Mouse (Mus musculus) thymus, adult 2 months (tissue): Measurements from ENCODE around the gene Ddx3x. TPM values are rescaled to one million over a fixed set of nuclear protein-coding genes. Genes with fewer than 3 reads are reported as not detected.
"Not testable (repeated sequence)": the region's sequence is repeated elsewhere in the genome, so short reads cannot be mapped to it uniquely, and the experiment has no call there.

ENCODE experiments used
- DNase-seq: peaks from one replicate; pipeline ENCODE4 v3.0.0; 2021
- H3K27ac ChIP-seq: fragments of 200-500 bp; 2 replicates; pipeline ENCODE4 v1.5.1; 2012; ENCODE audit warnings: low read length, control low read depth; ENCODE audit not compliant: control insufficient read depth, insufficient read depth
- H3K27me3 ChIP-seq: fragments of 200-500 bp; 2 replicates; pipeline ENCODE4 v1.6.1; 2012; ENCODE audit warnings: mild to moderate bottlenecking, low read length, moderate library complexity, mixed read lengths; ENCODE audit not compliant: control insufficient read depth, insufficient read depth
- H3K36me3 ChIP-seq: fragments of 200-500 bp; 2 replicates; pipeline ENCODE4 v1.6.1; 2012; ENCODE audit warnings: mild to moderate bottlenecking, low read length, moderate library complexity; ENCODE audit not compliant: control insufficient read depth, insufficient read depth
- H3K4me1 ChIP-seq: fragments of 200-500 bp; replicated peaks from 2 replicates; pipeline ENCODE4 v1.6.1; 2012; ENCODE audit warnings: low read length; ENCODE audit not compliant: control insufficient read depth, insufficient read depth
- H3K4me3 ChIP-seq: fragments of 200-500 bp; 2 replicates; pipeline ENCODE4 v1.5.1; 2012; ENCODE audit warnings: mild to moderate bottlenecking, low read length, control low read depth, moderate library complexity; ENCODE audit not compliant: control insufficient read depth, insufficient read depth
- CTCF ChIP-seq: fragments of 200-500 bp; IDR thresholded peaks from 2 replicates; pipeline ENCODE4 v1.5.1; 2012; ENCODE audit warnings: mild to moderate bottlenecking, control low read depth, low read length, moderate library complexity, borderline replicate concordance; ENCODE audit not compliant: control insufficient read depth, poor library complexity, insufficient read depth; ENCODE audit errors: extremely low read depth
- POLR2A ChIP-seq: fragments of 200-500 bp; IDR thresholded peaks from 2 replicates; pipeline ENCODE4 v1.6.1; 2012; ENCODE audit warnings: mild to moderate bottlenecking, low read length, control low read depth, moderate library complexity; ENCODE audit not compliant: control insufficient read depth, poor library complexity, insufficient read depth; ENCODE audit errors: extremely low read depth
- whole genome bisulfite sequencing: fragments of 180-500 bp; shearing (Covaris S2); methylation state at CpG from one replicate; pipeline ENCODE4 v1.1.7; 2018; 5-methylcytosine and 5-hydroxymethylcytosine counted together
- polyA plus RNA-seq: library from polyadenylated mRNA; depleted of rRNA; stranded (reverse); fragments of >200 nt; gene quantifications from 2 replicates; pipeline ENCODE4 v1.2.3, GENCODE M21; 2012; rRNA removed

Gene Ddx3x
- 35.4 and 48.0 TPM in 2 replicates for polyA plus RNA-seq

- Histone ChIP-seq H3K4me1 (peaks cover 7% of the 10 kb centered on the region; the same call in 1 of the 2 replicates), H3K27ac (peak within 1 kb of the TSS; percentile 93), H3K4me3 (peak within 1 kb of the TSS; percentile 100), H3K27me3 (no peaks in the 10 kb centered on the region), H3K36me3 (peaks cover 23% of the 10 kb centered on the region)
- DNase-seq: peak; percentile 85
- under 1% methylated on average over 56 of the region's 57 CpGs for WGBS
- TF ChIP-seq POLR2A (peak; percentile 97), CTCF (no peak)
Observed at GRCm38 (mm10) chrX:13280409-13281328, at the start of gene Ddx3x. TSS of gene Ddx3x (plus strand) at chrX:13280970.

GRCm38 (mm10) chrX:13231243-13231642 is 49.5 kb upstream of the Ddx3x start:
- no peak overlapping the region for H3K27ac ChIP-seq
- DNase-seq: no peak
- peaks cover 11% of the 10 kb centered on the region for H3K4me1 ChIP-seq
- 80% methylated on average over 9 of the region's 9 CpGs for WGBS
- no peaks in the 10 kb centered on the region for H3K36me3 ChIP-seq
- TF ChIP-seq CTCF (no peak), POLR2A (no peak)
- H3K4me3 ChIP-seq: no peak overlapping the region
- H3K27me3 ChIP-seq: no peaks in the 10 kb centered on the region

- not testable (repeated sequence) for H3K4me1 ChIP-seq, H3K36me3 ChIP-seq, H3K27me3 ChIP-seq, H3K27ac ChIP-seq, DNase-seq, H3K4me3 ChIP-seq
- WGBS: 95% methylated on average over 1 of the region's 1 CpGs
Observed at GRCm38 (mm10) chrX:13232834-13233233, 47.9 kb upstream of the Ddx3x start.

GRCm38 (mm10) chrX:13233631-13234030 is 47.1 kb upstream of the Ddx3x start:
- Histone ChIP-seq H3K27ac (no peak overlapping the region), H3K4me1 (peaks cover 8% of the 10 kb centered on the region; the same call in 1 of the 2 replicates), H3K4me3 (no peak overlapping the region), H3K36me3 (no peaks in the 10 kb centered on the region), H3K27me3 (no peaks in the 10 kb centered on the region)
- DNase-seq: no peak
- no peak for TF ChIP-seq CTCF
- TF ChIP-seq POLR2A: no peak
- WGBS: 97% methylated on average over 2 of the region's 2 CpGs

- no peak overlapping the region for H3K27ac ChIP-seq
- no peak overlapping the region for H3K4me3 ChIP-seq
- H3K27me3 ChIP-seq: no peaks in the 10 kb centered on the region
- no peaks in the 10 kb centered on the region for H3K36me3 ChIP-seq
- WGBS: 59% methylated on average over 4 of the region's 4 CpGs
- H3K4me1 ChIP-seq: peaks cover 7% of the 10 kb centered on the region; the same call in 1 of the 2 replicates
- no peak for TF ChIP-seq CTCF
- TF ChIP-seq POLR2A: no peak
- DNase-seq: no peak
Observed at GRCm38 (mm10) chrX:13234709-13235108, 46.1 kb upstream of the Ddx3x start.

- Histone ChIP-seq H3K4me3 (no peak overlapping the region), H3K4me1 (peaks cover 11% of the 10 kb centered on the region), H3K27me3 (no peaks in the 10 kb centered on the region), H3K27ac (no peak overlapping the region), H3K36me3 (no peaks in the 10 kb centered on the region)
- 88% methylated on average over 2 of the region's 2 CpGs for WGBS
- TF ChIP-seq CTCF: no peak
- no peak for TF ChIP-seq POLR2A
- DNase-seq: no peak
Observed at GRCm38 (mm10) chrX:13236100-13236568, 44.6 kb upstream of the Ddx3x start.
